Mouse (Mus musculus): ENCODE results near the gene Psmb11. TPM values are rescaled to one million over a fixed set of nuclear protein-coding genes. Genes with fewer than 3 reads are reported as not detected.
"Not testable (repeated sequence)": the region's sequence is repeated elsewhere in the genome, so short reads cannot be mapped to it uniquely, and the experiment has no call there.

Gene Psmb11
- polyA plus RNA-seq, 1 experiment from 2014 or later, result not detected

- Histone ChIP-seq H3K27me3 (ENCODE audit: control insufficient read depth, insufficient read depth, low read length) (no peaks in the 10 kb centered on the region), H3K4me3 (ENCODE audit: low read depth, low read length) (no peak overlapping the region), H3K9ac (ENCODE audit: low read depth, low read length) (no peak overlapping the region), H3K9me3 (replicated peaks; ENCODE audit: control insufficient read depth, low read length) (no peaks in the 10 kb centered on the region), H3K27ac (ENCODE audit: low read depth, low read length) (no peak overlapping the region), H3K4me1 (ENCODE audit: control insufficient read depth, insufficient read depth, low read length) (0 out of 2 replicates have a peak, but pooled peaks cover 2% of the 10 kb centered on the region), H3K4me2 (no peak overlapping the region), H3K36me3 (ENCODE audit: control insufficient read depth, insufficient read depth, low read length) (no peaks in the 10 kb centered on the region)
- 74% methylated on average over 4 of the region's 4 CpGs for WGBS (ENCODE audit: insufficient replicate concordance)
- ATAC-seq (replicated peaks; ENCODE audit: insufficient number of reproducible peaks, low FRiP score, low TSS enrichment), result no peak
Measured at GRCm38 (mm10) chr14:54609245-54609644, 12.0 kb upstream of the Psmb11 start.

DNA sequence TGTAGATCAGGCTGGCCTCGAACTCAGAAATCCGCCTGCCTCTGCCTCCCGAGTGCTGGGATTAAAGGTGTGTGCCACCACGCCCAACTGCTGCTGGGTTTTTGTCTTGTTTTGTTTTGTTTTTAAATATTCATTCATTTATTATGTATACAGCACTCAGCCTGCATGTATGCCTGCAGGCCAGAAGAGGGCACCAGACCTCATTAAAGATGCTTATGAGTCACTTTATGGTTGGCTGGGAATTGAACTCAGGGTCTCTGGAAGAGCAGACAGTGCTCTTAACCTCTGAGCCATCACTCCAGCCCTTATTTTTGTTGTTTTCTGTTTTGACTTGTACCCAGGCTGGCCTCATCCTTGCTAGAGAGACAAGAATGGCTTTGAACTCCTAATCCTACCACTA, 11.3 kb upstream of the Psmb11 start:
- Histone ChIP-seq H3K4me2 (no peak overlapping the region), H3K36me3 (ENCODE audit: control insufficient read depth, insufficient read depth, low read length) (no peaks in the 10 kb centered on the region), H3K4me1 (ENCODE audit: control insufficient read depth, insufficient read depth, low read length) (0 out of 2 replicates have a peak, but pooled peaks cover 2% of the 10 kb centered on the region), H3K27ac (ENCODE audit: low read depth, low read length) (no peak overlapping the region), H3K9me3 (replicated peaks; ENCODE audit: control insufficient read depth, low read length) (no peaks in the 10 kb centered on the region), H3K27me3 (ENCODE audit: control insufficient read depth, insufficient read depth, low read length) (no peaks in the 10 kb centered on the region), H3K9ac (ENCODE audit: low read depth, low read length) (no peak overlapping the region), H3K4me3 (ENCODE audit: low read depth, low read length) (no peak overlapping the region)
- ATAC-seq (replicated peaks; ENCODE audit: insufficient number of reproducible peaks, low FRiP score, low TSS enrichment), result no peak
- WGBS (ENCODE audit: insufficient replicate concordance), result 75% methylated on average over 4 of the region's 4 CpGs

- no peak overlapping the region for H3K9ac ChIP-seq (ENCODE audit: low read depth, low read length)
- ATAC-seq (replicated peaks; ENCODE audit: insufficient number of reproducible peaks, low FRiP score, low TSS enrichment), result no peak
- 75% methylated on average over 6 of the region's 6 CpGs for WGBS (ENCODE audit: insufficient replicate concordance)
- H3K4me1 ChIP-seq (ENCODE audit: control insufficient read depth, insufficient read depth, low read length), result no peaks in the 10 kb centered on the region
- H3K27ac ChIP-seq (ENCODE audit: low read depth, low read length), result no peak overlapping the region
- no peak overlapping the region for H3K4me2 ChIP-seq
- no peak overlapping the region for H3K4me3 ChIP-seq (ENCODE audit: low read depth, low read length)
- no peaks in the 10 kb centered on the region for H3K36me3 ChIP-seq (ENCODE audit: control insufficient read depth, insufficient read depth, low read length)
- H3K9me3 ChIP-seq (replicated peaks; ENCODE audit: control insufficient read depth, low read length), result no peaks in the 10 kb centered on the region
- no peaks in the 10 kb centered on the region for H3K27me3 ChIP-seq (ENCODE audit: control insufficient read depth, insufficient read depth, low read length)
Measured at GRCm38 (mm10) chr14:54610648-54611047, 10.6 kb upstream of the Psmb11 start.

GRCm38 (mm10) chr14:54614130-54614529, 7.1 kb upstream of the Psmb11 start:
- H3K36me3 ChIP-seq (ENCODE audit: control insufficient read depth, insufficient read depth, low read length); H3K4me2 ChIP-seq; H3K27me3 ChIP-seq (ENCODE audit: control insufficient read depth, insufficient read depth, low read length); H3K9me3 ChIP-seq (replicated peaks; ENCODE audit: control insufficient read depth, low read length); H3K4me1 ChIP-seq (ENCODE audit: control insufficient read depth, insufficient read depth, low read length); ATAC-seq (replicated peaks; ENCODE audit: insufficient number of reproducible peaks, low FRiP score, low TSS enrichment); H3K9ac ChIP-seq (ENCODE audit: low read depth, low read length); H3K4me3 ChIP-seq (ENCODE audit: low read depth, low read length); H3K27ac ChIP-seq (ENCODE audit: low read depth, low read length): not testable (repeated sequence)
- WGBS (ENCODE audit: insufficient replicate concordance), result 93% methylated on average over 16 of the region's 16 CpGs

DNA sequence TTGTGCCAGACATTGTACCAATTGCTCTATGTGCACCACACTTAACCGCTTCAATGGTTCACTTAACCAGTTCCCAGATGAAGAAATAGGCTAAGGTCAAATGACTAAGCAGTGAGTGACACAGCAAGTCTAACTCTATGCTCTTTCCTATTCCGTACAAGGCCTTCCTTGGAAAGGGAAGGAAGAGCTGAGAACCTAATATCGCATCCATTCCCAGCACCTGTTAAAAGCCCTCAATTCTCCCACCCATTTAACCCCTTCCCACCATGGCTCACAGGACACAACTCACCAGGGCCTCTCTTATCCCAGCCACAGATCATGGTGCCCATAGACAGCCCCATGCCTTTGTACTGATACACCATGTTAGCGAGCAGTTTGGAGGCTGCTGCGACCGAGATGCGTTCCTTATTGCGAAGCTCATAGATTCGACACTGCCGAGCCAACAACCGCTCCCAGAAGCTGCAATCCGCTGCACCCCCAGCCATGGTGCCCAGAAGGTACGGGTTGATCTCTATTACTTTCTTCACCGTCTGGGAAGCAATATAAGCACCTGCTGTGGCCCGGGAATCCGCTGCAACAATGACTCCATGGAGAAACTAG, 4.9 kb upstream of the Psmb11 start:
- 0 out of 2 replicates have a peak, but pooled peaks cover 5% of the 10 kb centered on the region for H3K4me1 ChIP-seq (ENCODE audit: control insufficient read depth, insufficient read depth, low read length)
- no peak overlapping the region for H3K27ac ChIP-seq (ENCODE audit: low read depth, low read length)
- H3K9me3 ChIP-seq (replicated peaks; ENCODE audit: control insufficient read depth, low read length), result no peaks in the 10 kb centered on the region
- H3K4me3 ChIP-seq (ENCODE audit: low read depth, low read length), result no peak overlapping the region
- H3K9ac ChIP-seq (ENCODE audit: low read depth, low read length), result no peak overlapping the region
- peak overlapping the region; percentile 71 for H3K4me2 ChIP-seq
- no peaks in the 10 kb centered on the region for H3K27me3 ChIP-seq (ENCODE audit: control insufficient read depth, insufficient read depth, low read length)
- WGBS (ENCODE audit: insufficient replicate concordance), result 91% methylated on average over 16 of the region's 16 CpGs
- no peak for ATAC-seq (replicated peaks; ENCODE audit: insufficient number of reproducible peaks, low FRiP score, low TSS enrichment)
- no peaks in the 10 kb centered on the region for H3K36me3 ChIP-seq (ENCODE audit: control insufficient read depth, insufficient read depth, low read length)

DNA sequence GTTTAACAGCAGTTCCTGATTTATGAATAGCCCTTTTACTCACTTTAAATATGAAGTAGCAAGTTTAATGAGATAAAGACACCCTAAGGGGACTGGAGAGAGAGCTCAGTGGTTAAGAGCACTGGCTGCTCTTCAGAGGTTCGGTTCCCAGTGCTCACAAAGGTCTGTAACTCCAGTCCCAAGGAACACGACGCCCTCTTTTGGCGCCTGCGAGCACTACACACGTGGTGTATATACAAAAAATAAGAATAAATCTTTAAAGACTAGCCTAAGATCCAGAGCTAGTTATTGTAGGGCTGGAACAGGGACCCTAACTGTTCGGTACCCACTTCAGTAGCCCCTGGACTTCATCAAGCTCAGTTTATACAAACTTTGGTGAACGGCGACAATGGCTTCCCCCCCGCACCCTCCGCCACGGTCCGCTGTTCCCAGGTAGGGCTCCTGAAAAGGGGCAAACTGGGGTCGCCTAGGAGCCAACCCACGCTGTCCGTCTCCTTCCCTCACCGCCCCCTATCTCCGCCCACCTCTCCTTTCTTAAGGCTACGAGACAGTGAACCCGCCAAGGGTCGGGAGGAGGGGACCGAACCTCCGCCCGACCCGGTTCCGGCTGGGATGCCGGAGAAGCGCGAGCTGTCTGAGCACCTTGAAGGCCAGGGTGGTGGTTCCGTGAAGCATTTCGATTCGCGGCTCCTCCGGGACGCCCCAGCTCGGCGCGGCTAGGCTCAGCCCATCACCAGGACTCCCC, 3.9 kb upstream of the Psmb11 start:
- H3K36me3 ChIP-seq (ENCODE audit: control insufficient read depth, insufficient read depth, low read length), result no peaks in the 10 kb centered on the region
- H3K4me1 ChIP-seq (ENCODE audit: control insufficient read depth, insufficient read depth, low read length), result 0 out of 2 replicates have a peak, but pooled peaks cover 5% of the 10 kb centered on the region
- peak overlapping the region; percentile 71 for H3K4me2 ChIP-seq
- H3K27me3 ChIP-seq (ENCODE audit: control insufficient read depth, insufficient read depth, low read length), result no peaks in the 10 kb centered on the region
- peak overlapping the region; percentile 86 for H3K4me3 ChIP-seq (ENCODE audit: low read depth, low read length)
- peak overlapping the region; percentile 41; the same call in 1 of the 2 replicates for H3K27ac ChIP-seq (ENCODE audit: low read depth, low read length)
- no peaks in the 10 kb centered on the region for H3K9me3 ChIP-seq (replicated peaks; ENCODE audit: control insufficient read depth, low read length)
- 2% methylated on average over 38 of the region's 38 CpGs for WGBS (ENCODE audit: insufficient replicate concordance)
- H3K9ac ChIP-seq (ENCODE audit: low read depth, low read length), result peak overlapping the region; percentile 93
- peak; percentile 53; the same call in 1 of the 2 replicates for ATAC-seq (replicated peaks; ENCODE audit: insufficient number of reproducible peaks, low FRiP score, low TSS enrichment)

- Histone ChIP-seq H3K4me3 (ENCODE audit: low read depth, low read length) (peak within 1 kb of the TSS; percentile 86), H3K9ac (ENCODE audit: low read depth, low read length) (peak within 1 kb of the TSS; percentile 93), H3K27me3 (ENCODE audit: control insufficient read depth, insufficient read depth, low read length) (no peaks in the 10 kb centered on the region), H3K36me3 (ENCODE audit: control insufficient read depth, insufficient read depth, low read length) (no peaks in the 10 kb centered on the region), H3K9me3 (replicated peaks; ENCODE audit: control insufficient read depth, low read length) (no peaks in the 10 kb centered on the region), H3K27ac (ENCODE audit: low read depth, low read length) (peak within 1 kb of the TSS; percentile 41; the same call in 1 of the 2 replicates), H3K4me2 (peak within 1 kb of the TSS; percentile 71), H3K4me1 (ENCODE audit: control insufficient read depth, insufficient read depth, low read length) (0 out of 2 replicates have a peak, but pooled peaks cover 5% of the 10 kb centered on the region)
- under 1% methylated on average over 25 of the region's 25 CpGs for WGBS (ENCODE audit: insufficient replicate concordance)
- ATAC-seq (replicated peaks; ENCODE audit: insufficient number of reproducible peaks, low FRiP score, low TSS enrichment), result peak; percentile 84
Measured at GRCm38 (mm10) chr14:54617897-54618365, 3.3 kb upstream of the Psmb11 start, which contains the start of gene Psmb5. Gene Psmb5 (minus strand): TSS chr14:54618022.

DNA sequence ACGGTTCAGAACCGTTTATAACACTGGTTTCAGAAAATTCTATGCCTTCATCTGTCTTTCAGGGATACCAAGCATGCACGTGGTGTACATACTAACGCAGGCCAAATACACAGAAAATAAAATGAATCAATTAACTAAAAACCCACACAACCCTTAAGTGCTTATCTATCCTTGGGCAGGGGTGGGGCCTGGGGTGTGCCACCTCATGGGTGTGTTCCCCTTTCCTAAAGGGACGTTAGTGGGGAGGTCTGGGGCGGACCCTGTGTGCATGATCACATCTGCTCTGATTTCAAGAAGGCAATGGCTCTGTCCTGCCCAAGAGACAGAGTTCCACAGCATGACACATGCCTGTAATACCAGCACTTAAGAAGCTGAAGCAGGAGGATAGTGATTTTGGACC, 2.1 kb downstream of the Psmb11 start:
- Histone ChIP-seq H3K4me2 (no peak overlapping the region), H3K27ac (ENCODE audit: low read depth, low read length) (no peak overlapping the region), H3K36me3 (ENCODE audit: control insufficient read depth, insufficient read depth, low read length) (no peaks in the 10 kb centered on the region), H3K4me3 (ENCODE audit: low read depth, low read length) (no peak overlapping the region), H3K9ac (ENCODE audit: low read depth, low read length) (no peak overlapping the region), H3K9me3 (replicated peaks; ENCODE audit: control insufficient read depth, low read length) (no peaks in the 10 kb centered on the region), H3K4me1 (ENCODE audit: control insufficient read depth, insufficient read depth, low read length) (no peaks in the 10 kb centered on the region), H3K27me3 (ENCODE audit: control insufficient read depth, insufficient read depth, low read length) (peaks cover 4% of the 10 kb centered on the region; the same call in 1 of the 2 replicates)
- no peak for ATAC-seq (replicated peaks; ENCODE audit: insufficient number of reproducible peaks, low FRiP score, low TSS enrichment)
- 82% methylated on average over 6 of the region's 6 CpGs for WGBS (ENCODE audit: insufficient replicate concordance)
